ENCODE assay signal across 9 mouse cellular contexts in genomic region chr12:83133827-83134226, GRCm38 (mm10).
DNase-seq lines count a peak whose midpoint lies in the region; ATAC-seq and TF ChIP-seq lines count a peak whose summit lies in the region.
"Had no signal": no experiment of that assay in that cellular context is flagged by ENCODE, and none has a peak within 500 bp of the region (broad histone marks: within the 10 kb centered on the region; RNA-seq: fewer than 3 reads in every experiment).

No protein-coding gene starts in this region.

- no peak overlapping the region for H3K4me3 ChIP-seq in liver, adult 2 months (ENCODE audit: insufficient read depth, low read depth, low read length)
- no peak overlapping the region for H3K4me3 ChIP-seq in heart, embryonic 14.5 days (ENCODE audit: control insufficient read depth in 1 of 2, insufficient read depth in 1 of 2, low read depth in 1 of 2, low read length in 2 of 2)
- no peak overlapping the region for H3K4me3 ChIP-seq in lung, embryonic 16.5 days (ENCODE audit: low read length)
- H3K4me3 ChIP-seq in thymus, adult 2 months (ENCODE audit: control insufficient read depth, insufficient read depth, low read length): no peak overlapping the region
- H3K4me3 ChIP-seq: liver, embryonic 13.5 days had no signal

- no peaks in the 10 kb centered on the region for H3K36me3 ChIP-seq in liver, adult 2 months (ENCODE audit: control insufficient read depth, insufficient read depth, low read length)
- H3K36me3 ChIP-seq in heart, embryonic 14.5 days (ENCODE audit: control insufficient read depth, insufficient read depth, low read length): no peaks in the 10 kb centered on the region
- no peaks in the 10 kb centered on the region for H3K36me3 ChIP-seq in lung, embryonic 16.5 days (ENCODE audit: control insufficient read depth, insufficient read depth, low read length)
- no peaks in the 10 kb centered on the region for H3K36me3 ChIP-seq in thymus, adult 2 months (ENCODE audit: control insufficient read depth, insufficient read depth, low read length)
- H3K36me3 ChIP-seq: liver, embryonic 13.5 days had no signal

- no peak for TF ChIP-seq CTCF in liver, adult 2 months (IDR thresholded peaks at IDR 0.05; ENCODE audit: low read depth, low read length)
- no peak for TF ChIP-seq CTCF in thymus, adult 2 months (IDR thresholded peaks at IDR 0.05; ENCODE audit: borderline replicate concordance, control insufficient read depth, extremely low read depth, insufficient read depth, low read length, poor library complexity)

- no peak for TF ChIP-seq POLR2A in liver, adult 2 months (IDR thresholded peaks at IDR 0.05; ENCODE audit: extremely low read depth, insufficient read depth, low read length)
- no peak for TF ChIP-seq POLR2A in thymus, adult 2 months (IDR thresholded peaks at IDR 0.05; ENCODE audit: control insufficient read depth, extremely low read depth, insufficient read depth, low read length, poor library complexity)

- H3K4me2 ChIP-seq in heart, embryonic 14.5 days (ENCODE audit: low read length): no peak overlapping the region
- no peak overlapping the region for H3K4me2 ChIP-seq in lung, embryonic 16.5 days (ENCODE audit: low read depth, low read length)
- H3K4me2 ChIP-seq: liver, embryonic 13.5 days had no signal

- ATAC-seq in heart, embryonic 14.5 days (ENCODE audit: insufficient number of reproducible peaks, insufficient read depth, low FRiP score, low read depth): peak; percentile 52
- ATAC-seq in lung, embryonic 16.5 days (ENCODE audit: low read depth): peak; percentile 57

- H3K79me2 ChIP-seq in liver, adult 2 months (ENCODE audit: control insufficient read depth, insufficient read depth, low read length): no peaks in the 10 kb centered on the region

- no peaks in the 10 kb centered on the region for H3K9me3 ChIP-seq in heart, embryonic 14.5 days (ENCODE audit: control insufficient read depth, low read length)
- H3K9me3 ChIP-seq in lung, embryonic 16.5 days (ENCODE audit: control insufficient read depth, low read length): no peaks in the 10 kb centered on the region
- H3K9me3 ChIP-seq: liver, embryonic 13.5 days had no signal

- no peak overlapping the region for H3K27ac ChIP-seq in liver, adult 2 months (replicated peaks; ENCODE audit: insufficient read depth, low read depth, low read length)
- H3K27ac ChIP-seq in heart, embryonic 14.5 days (replicated peaks in 1 of 2; ENCODE audit: control insufficient read depth in 1 of 2, insufficient read depth in 1 of 2, low read depth in 2 of 2, low read length in 2 of 2): peak overlapping the region; percentile 35 to 65
- no peak overlapping the region; the same call in 1 of the 2 replicates for H3K27ac ChIP-seq in lung, embryonic 16.5 days (ENCODE audit: low read length)
- H3K27ac ChIP-seq in thymus, adult 2 months (ENCODE audit: control insufficient read depth, insufficient read depth, low read length): no peak overlapping the region
- H3K27ac ChIP-seq: liver, embryonic 13.5 days had no signal

- H3K4me1 ChIP-seq in liver, adult 2 months (ENCODE audit: control insufficient read depth, insufficient read depth, low read length): no peaks in the 10 kb centered on the region
- peaks cover 16 to 22% of the 10 kb centered on the region in 2 experiments for H3K4me1 ChIP-seq in heart, embryonic 14.5 days (ENCODE audit: control insufficient read depth in 2 of 2, insufficient read depth in 2 of 2, low read length in 2 of 2)
- peaks cover 6% of the 10 kb centered on the region for H3K4me1 ChIP-seq in lung, embryonic 16.5 days (replicated peaks; ENCODE audit: control insufficient read depth, insufficient read depth, low read length)
- H3K4me1 ChIP-seq in thymus, adult 2 months (replicated peaks; ENCODE audit: control insufficient read depth, insufficient read depth, low read length): no peaks in the 10 kb centered on the region
- H3K4me1 ChIP-seq: liver, embryonic 13.5 days had no signal

- no peak overlapping the region for H3K9ac ChIP-seq in liver, adult 2 months (ENCODE audit: low read depth, low read length)
- H3K9ac ChIP-seq in heart, embryonic 14.5 days (ENCODE audit: low read length): peak overlapping the region; percentile 3; the same call in 1 of the 2 replicates
- no peak overlapping the region for H3K9ac ChIP-seq in lung, embryonic 16.5 days (ENCODE audit: low read length)
- H3K9ac ChIP-seq: liver, embryonic 13.5 days had no signal

- peak; percentile 57 for DNase-seq in adrenal gland, adult 2 months
- no peak for DNase-seq in adrenal gland, adult 18-20 months (ENCODE audit: low spot score in 2 of 2)
- DNase-seq in liver, adult 2 months (ENCODE audit: extremely low read depth, low read depth, low spot score): peak; percentile 6
- no peak for DNase-seq in liver
- DNase-seq in thymus, adult 2 months: no peak
- DNase-seq in urinary bladder, adult 2 months (ENCODE audit: low spot score): no peak
- DNase-seq: liver, embryonic 13.5 days had no signal

- no peaks in the 10 kb centered on the region for H3K27me3 ChIP-seq in liver, adult 2 months (ENCODE audit: control insufficient read depth, insufficient read depth, low read length)
- no peaks in the 10 kb centered on the region for H3K27me3 ChIP-seq in heart, embryonic 14.5 days (ENCODE audit: control insufficient read depth, insufficient read depth, low read length)
- H3K27me3 ChIP-seq in lung, embryonic 16.5 days (ENCODE audit: control insufficient read depth, insufficient read depth, low read depth, low read length): no peaks in the 10 kb centered on the region
- H3K27me3 ChIP-seq in thymus, adult 2 months (ENCODE audit: control insufficient read depth, insufficient read depth, low read length): no peaks in the 10 kb centered on the region

- WGBS in liver, adult 2 months: 74% methylated on average over 6 of the region's 6 CpGs
- 32% methylated on average over 6 of the region's 6 CpGs for WGBS in heart, embryonic 14.5 days
- WGBS in lung, embryonic 16.5 days: 23% methylated on average over 6 of the region's 6 CpGs
- WGBS in thymus, adult 2 months: 73% methylated on average over 6 of the region's 6 CpGs

Comparison
In these comparisons a context has a peak if more than half of its experiments do, and no peak if none do; other contexts are left out.
1. DNase-seq: peak in adrenal gland, adult 2 months (single experiment) and liver, adult 2 months (single experiment); none in adrenal gland, adult 18-20 months (0 of 2), liver (single experiment), thymus, adult 2 months (single experiment) and urinary bladder, adult 2 months (single experiment).
2. H3K27ac ChIP-seq: peak in heart, embryonic 14.5 days (2 of 2); none in liver, adult 2 months (single experiment), lung, embryonic 16.5 days (single experiment) and thymus, adult 2 months (single experiment).